Mouse (Mus musculus): ENCODE results near the gene Tmem94.

Tmem94 gene

DNA sequence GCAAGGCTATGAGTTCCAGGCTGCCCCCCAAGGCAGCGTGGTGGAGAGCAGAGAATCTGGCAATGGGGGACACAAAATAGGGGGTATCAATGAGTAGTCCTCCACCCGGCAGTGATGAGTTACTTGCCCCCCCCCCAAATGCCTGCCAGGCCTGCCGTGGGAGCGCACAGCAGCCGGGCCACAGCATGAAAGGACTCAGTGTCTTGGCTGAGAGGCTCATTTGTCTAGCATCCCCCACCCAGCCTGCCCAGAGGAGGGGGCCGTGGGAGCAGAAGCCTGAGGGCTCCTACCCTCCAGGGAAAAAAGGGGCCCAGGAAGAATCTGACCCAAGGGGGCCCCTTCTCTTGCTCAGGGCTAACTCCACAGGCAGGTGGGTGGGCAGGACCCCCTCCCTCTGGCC is 42.1 kb downstream of the Tmem94 start:
- DNase-seq (ENCODE audit: low read depth in 2 of 2, low spot score in 2 of 2): no peak

DNA sequence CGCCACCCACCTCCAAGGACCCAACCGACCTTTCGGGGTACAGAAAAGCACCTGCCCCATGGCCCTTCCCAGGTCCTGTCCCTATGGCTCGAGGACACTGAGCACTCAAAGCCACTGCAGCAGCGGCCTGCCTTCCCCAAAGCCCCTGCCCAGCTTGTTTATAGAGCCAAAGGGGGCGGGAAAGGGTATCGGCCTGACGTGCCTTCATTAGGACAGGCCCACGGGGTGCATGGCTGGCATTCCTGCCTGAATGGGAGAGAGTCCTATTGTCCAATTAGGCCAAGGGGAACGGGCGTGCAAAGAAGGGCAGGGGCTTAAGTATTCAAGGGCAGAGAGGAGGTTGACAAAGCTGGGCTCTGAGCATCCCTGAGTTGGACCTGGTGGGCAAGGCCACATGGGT is 42.7 kb downstream of the Tmem94 start:
- no peak for DNase-seq (ENCODE audit: low read depth in 2 of 2, low spot score in 2 of 2)

DNA sequence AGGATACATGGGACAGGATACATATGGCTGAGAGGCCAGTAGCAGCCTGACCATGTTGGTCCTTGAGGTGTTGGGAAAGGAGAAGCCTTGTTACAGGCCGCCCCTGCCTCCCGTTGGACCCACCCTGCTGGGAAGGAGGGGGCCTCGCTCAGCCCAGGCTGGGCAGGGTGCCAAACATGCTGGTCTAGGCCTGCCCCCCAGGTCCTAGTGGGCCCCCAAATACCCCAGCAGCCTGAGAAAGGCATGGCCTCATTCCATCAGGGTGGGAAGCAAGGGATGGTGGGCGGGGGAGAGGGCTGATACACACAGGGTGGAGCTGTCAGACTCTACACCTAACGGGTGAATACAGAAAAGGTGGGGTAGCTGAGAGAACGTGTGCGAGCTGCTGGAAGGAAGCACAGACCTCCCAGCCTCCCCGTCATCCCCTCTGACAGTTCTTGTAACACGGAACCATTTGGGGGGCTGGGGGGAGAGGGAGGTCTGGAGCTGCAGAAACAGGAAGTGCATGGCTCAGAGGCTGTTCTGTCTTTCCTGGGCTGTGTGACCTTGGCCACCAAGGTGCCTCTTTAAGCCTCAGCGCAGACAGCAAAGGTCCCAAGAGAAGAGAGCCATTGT is 43.6 kb downstream of the Tmem94 start:
- no peak for DNase-seq (ENCODE audit: low read depth in 2 of 2, low spot score in 2 of 2)

DNA sequence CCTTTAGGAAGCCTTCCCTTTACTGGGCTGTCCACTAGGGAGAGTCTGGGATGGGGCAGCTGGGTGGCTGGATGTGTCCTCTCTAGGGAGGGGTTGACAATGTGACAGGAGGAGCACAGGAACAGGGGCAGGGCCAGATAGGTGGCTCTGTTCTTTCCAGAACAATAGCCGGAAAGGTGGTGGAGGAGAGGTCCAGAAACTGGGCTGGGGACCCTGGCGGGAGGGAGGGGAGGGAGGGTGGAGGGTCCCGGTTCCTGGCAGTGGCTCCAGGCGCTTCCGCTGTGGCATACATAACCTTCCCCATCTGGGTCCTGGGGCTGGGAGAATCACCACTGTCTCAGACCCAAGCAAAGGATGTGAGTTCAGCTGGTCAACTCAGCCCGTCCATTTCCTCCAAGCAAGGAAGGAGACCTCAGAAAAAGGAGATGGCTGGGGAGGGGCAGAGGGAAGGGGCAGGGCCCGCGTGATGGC is 44.1 kb downstream of the Tmem94 start:
- no peak for DNase-seq (ENCODE audit: low read depth in 2 of 2, low spot score in 2 of 2)

DNA sequence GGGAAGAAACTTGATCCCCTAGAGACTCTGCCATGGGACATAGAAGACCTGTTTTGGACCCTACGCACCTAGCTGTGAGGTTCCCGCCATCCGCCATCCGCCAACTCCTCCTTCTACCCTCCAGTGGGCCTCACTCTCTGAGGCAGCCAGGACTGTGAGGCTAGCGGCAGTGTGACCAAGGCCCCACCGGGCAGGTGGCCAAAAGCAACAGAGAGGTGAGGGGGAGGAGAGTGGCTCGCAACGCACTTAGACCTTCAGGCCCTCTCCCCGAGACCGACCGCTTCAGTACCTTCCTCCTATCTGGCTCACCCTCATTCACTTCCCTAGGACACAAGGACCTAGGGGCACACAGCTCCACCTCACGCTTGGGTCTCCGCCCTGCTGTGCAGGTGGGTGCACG is 45.1 kb downstream of the Tmem94 start:
- DNase-seq (ENCODE audit: low read depth in 2 of 2, low spot score in 2 of 2): no peak

DNA sequence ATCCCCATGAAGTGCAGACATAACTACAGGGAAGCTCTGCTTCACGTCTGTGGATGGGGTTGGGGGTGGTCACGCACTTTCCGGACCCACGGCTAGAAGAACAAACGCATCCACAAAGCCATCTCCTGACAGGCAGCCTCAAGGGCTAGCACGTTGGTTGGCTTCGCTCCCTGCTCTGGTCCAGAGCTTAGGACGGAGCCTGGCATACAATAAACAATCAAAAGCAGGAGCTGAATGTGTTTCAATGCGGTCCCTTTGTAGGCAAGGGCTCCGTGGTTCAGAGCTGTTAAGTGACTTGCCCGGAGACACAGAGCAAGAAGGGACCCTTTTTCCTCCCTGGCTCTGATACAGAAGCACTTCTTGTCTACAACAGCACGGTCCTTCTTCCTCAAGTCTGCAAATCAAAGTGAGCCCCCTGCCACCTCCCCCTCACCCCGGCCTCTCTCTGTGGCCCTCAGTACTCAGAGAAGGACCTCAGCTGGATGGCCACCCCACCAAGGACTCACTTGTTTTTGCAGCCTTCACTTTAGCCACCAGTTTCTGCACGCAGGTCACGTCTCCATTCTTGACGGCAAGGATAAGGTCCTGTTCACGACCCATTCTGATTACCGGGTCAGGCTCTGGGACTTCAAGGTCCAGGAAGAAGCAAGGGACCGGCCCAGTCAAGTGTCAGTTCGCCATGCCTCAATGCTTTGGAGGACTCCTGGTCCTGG is 46.3 kb downstream of the Tmem94 start:
- no peak for DNase-seq (ENCODE audit: low read depth in 2 of 2, low spot score in 2 of 2)

DNA sequence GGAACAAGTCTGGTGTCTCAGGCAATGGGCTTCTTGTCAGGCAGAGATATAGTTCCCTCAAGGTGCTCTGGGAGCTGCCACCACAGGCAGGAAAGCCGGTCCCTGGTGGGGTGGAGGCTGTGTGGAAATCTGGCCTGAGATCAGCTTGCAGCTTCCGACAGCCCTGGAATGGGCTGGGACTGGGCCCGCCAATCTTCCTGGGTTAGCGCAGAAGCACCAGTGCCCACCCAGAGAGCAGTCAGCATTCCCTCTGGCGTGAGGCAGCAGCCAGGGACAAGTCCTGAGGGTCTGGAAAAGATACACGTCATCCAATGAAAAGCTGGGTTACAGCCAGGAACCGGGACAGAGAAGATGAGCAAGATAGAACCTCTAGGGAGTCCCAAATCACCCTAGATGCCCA is 46.9 kb downstream of the Tmem94 start:
- DNase-seq (ENCODE audit: low read depth in 2 of 2, low spot score in 2 of 2): no peak

DNA sequence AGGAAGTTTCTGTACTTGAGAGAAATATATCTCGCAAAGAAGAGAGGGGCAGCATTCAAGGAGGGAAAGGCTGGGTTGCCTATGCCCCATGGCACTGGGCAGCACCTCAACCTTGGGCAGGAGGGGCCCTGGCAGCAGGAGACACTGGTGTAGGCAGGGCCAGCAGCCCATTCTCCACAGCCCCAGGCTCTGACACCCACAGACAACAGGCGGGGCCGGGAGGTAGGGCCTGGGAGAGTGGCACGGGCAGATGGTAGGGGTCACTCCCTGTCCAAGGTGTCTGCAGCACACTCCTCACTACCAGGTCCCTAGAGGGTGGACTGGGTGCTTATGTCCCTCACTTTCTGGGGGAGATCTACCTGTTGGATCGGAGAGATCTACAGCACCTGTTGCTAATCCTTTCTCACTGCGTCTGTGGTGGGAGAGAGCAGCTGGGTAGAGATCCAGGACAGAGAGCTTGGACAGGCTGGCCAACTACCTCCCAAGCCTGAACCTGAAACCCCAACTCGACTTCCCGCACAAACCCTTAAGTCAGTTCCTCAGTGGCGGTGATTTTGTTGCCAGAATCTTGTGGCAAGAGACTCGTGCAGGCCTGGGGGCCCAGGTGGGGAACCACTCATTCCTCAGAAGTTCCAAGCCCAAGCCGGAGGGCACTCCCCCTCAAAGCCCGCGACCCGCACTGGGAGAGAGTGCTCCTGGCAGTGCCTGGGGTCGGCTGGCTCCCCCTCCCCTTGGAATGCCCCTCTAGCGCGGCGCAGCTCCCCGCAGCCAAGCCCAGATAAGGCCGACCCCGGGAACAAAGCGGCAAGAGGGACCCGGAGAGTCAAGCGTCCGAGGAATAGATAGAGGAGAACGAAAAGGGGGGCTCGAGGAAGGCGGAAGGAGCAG is 47.5 kb downstream of the Tmem94 start:
- DNase-seq (ENCODE audit: low read depth in 2 of 2, low spot score in 2 of 2): peak; percentile 8 to 13

DNA sequence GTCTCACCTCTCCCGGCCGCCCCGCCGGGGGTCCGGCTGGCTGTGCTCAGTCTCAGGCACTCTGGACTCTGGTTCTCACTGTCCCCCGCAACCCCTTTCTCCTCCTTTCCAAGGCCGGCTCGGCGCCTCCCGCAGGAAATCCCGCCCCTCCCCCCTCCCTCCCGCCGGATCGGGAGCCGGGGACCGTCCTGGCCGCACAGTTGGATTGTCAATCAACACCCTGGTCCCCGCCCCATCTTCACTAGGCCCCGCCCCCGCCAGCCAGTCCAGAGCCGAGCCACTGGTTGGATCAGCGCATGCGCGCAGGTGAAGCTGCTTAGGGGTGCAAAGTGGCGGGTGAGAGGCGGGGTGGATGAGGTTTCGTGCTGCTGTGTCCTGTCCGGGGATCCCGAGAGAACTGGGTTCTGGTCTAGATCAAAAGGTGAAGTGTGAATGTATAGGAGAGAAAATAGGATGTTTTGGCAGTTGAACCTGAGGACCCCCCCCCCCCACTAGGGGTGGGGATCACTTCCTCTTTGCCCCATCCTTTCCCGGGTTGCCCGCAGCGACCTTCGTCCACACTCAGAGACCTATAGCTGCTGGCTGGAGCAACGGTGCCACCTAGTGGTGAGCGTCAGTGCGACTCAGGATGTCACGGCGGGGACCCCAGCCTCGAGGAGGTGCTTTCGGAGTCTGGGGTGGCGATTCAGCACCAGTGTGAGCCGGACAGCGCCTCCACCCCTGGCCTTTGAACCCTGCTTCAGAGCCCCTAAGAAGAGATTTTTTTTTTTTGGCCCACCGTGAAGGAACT is 48.5 kb downstream of the Tmem94 start, which contains the start of gene Caskin2:
Caskin2 (minus strand) TSS at position 133 of the 790 bp plus-strand sequence.
- DNase-seq (ENCODE audit: low read depth in 2 of 2, low spot score in 2 of 2): peak; percentile 90 to 93

DNA sequence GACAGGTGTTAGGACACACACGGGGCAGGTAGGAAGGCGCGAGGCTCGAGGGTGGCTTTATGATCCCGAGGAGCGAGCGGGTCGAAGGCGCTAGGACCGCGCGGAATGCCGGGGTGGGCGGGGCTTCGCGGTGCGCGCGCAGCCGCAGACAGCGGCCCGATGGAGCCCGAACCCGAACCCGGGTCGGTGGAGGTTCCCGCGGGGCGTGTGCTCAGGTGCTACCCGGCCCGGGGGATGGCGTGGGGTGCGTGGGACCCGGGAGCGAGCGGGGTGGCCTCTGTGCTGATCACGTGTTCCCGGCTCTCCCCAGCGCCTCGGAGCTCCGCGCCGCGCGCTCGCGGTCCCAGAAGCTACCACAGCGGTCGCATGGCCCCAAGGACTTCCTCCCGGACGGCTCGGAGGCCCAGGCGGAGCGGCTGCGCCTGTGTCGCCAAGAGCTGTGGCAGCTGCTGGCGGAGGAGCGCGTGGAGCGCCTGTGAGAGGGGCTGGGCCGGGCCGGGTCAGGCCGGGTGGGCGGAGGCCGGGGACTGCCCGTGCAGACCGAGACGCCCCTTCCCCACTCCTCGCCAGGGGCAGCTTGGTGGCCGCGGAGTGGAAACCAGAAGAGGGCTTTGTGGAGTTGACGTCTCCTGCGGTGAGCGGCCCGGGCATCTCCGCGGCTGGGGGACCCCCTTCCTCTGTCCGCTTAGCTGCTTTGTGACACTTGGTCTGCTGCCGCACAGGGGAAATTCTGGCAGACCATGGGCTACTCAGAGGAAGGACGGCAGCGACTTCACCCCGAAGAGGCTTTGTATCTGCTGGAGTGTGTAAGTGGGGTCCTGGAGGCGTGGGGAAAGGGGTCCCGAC is 49.6 kb downstream of the Tmem94 start, which contains the start of gene Tsen54:
Tsen54 (plus strand) TSS at position 120 of the 846 bp plus-strand sequence.
- DNase-seq (ENCODE audit: low read depth in 2 of 2, low spot score in 2 of 2): peak; percentile 60 to 78

DNA sequence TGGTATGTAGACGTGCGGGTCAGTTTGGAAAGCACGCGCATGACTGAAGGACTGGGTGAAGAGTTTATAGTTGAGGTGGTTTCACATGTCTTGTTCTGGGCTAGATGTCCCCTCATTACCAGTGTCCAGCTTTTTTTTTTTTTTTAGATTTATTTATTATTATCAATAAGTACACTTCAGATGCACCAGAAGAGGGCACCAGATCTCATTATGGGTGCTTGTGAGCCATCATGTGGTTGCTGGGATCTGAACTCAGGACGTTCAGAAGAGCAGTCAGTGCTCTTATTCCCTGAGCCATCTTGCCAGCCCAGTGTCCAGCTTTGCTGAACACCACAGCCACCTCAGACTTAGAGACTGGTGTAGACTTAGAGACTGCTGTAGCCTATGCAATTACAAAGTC is 52.1 kb downstream of the Tmem94 start:
- no peak for DNase-seq (ENCODE audit: low read depth in 2 of 2, low spot score in 2 of 2)

DNA sequence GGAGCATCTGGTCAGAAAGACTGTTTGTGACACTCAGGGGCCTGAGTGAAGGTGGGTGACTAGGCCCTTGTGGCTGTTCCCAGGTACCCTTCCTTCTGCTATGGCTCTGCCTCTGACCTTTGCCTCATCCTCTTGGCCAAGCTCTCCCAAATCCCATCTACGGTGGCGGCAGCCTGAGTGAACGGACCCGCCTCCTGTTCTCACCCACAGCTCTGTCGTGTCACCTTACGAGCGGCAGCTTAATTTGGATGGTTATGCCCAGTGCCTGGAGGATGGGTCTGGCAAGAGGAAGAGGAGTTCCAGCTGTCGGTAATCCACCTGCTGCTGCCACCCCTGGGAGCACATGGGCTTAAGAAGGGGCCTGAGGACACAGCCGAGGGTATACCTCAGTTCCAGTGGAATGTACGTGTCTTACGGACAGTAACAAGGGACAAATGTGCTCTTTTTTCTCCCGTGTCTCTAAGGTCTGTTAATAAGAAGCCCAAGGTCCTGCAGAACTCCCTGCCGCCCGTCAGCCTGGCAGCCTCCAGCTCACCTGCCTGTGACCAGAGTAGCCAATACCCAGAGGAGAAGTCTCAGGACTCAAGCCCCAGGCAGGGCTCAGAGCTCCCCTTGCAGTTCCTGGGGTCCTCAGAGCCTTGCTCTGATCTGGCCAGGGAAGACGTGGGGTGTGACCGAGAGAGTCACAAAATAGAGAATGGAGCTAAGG is 54.8 kb downstream of the Tmem94 start:
- no peak for DNase-seq (ENCODE audit: low read depth in 2 of 2, low spot score in 2 of 2)

DNA sequence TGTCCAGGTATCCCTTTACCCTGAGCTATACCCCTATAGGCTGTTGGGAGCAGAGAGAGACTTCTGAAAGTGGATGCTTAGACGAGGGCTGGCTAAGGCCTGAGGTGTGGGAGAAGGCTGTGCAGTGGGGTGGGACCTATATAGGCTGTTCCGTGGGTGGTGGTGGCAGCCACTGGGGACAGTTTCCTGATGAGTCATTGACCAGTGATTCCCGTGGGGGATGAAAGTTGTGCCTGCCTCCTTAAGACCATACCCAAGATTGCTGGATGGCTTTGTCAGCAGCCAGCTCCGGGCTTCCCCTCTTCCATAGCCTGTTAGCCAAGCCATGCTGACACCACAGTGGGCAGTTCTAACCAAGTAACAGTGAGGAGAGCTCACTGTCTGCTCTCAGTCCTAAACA is 55.8 kb downstream of the Tmem94 start:
- no peak for DNase-seq (ENCODE audit: low read depth in 2 of 2, low spot score in 2 of 2)

DNA sequence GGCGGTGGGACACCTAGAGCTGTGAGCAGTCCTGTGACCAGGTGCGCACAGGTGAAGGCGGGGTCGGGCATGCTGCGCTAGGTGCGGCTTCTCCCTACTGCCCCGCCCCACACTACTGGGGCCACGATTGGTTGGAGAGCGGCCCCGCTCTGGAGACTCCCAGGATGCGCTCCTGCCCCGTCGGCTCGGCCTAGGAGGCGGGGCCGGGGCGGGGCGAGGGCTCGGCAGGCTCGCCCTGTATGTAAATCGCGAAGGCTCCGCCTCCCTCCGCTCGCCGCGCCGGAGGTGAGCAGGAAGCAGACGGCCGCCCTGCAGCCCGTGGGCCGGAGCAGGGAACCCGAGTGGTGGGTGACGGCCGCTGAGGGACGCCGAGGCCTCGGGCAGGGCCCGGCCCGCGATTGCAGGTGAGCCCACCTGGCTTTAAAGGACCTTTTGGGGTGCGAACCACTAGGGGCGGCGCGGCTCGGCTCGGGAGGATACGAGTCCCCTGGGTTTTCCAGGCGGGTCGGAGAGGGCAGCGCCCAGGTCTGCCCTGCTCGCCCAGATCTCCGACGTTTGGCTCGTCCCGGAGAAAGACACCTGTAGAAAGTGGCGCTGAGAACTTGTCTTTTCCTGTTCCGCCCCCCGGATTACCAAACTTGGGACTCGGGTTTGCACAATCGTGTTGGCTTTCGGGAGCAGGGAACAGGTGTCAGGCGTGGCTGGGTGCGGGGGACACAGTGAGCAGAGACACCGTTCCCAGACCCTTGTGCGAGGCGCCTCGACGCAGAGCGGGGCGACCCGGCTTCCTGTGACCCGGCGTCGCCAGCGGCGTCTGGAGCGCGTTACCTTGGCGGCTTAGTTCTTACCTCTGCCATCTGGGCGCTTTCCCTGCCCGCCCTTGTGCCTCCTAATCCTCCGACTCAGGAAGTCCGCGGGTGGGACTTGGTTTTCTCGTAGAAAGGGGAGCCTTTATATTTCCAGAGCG is 58.8 kb downstream of the Tmem94 start, which contains the start of gene Llgl2:
Llgl2 (plus strand) TSS at position 276 of the 967 bp plus-strand sequence.
- peak; percentile 51 to 66 for DNase-seq (ENCODE audit: low read depth in 2 of 2, low spot score in 2 of 2)

DNA sequence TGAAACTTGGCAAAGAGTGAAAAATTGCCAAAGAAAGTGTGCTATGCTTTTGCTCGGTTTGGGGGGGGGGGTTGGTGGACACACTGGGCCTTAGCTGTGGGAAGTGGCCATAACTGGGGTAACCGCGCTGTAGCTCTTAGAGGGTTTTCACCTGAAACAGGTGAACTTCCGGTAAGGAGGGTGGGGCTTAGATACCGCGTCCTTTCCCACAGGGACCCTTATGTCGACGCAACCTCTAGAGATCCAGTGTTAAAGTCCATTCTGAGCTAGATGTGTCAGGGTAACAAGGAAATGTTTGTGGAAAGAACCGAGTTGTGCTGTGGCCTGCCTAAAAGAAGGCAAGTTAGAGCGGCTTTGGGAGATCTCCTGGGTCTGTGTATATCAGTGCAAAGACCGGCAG is 59.6 kb downstream of the Tmem94 start:
- DNase-seq (ENCODE audit: low read depth in 2 of 2, low spot score in 2 of 2): no peak

DNA sequence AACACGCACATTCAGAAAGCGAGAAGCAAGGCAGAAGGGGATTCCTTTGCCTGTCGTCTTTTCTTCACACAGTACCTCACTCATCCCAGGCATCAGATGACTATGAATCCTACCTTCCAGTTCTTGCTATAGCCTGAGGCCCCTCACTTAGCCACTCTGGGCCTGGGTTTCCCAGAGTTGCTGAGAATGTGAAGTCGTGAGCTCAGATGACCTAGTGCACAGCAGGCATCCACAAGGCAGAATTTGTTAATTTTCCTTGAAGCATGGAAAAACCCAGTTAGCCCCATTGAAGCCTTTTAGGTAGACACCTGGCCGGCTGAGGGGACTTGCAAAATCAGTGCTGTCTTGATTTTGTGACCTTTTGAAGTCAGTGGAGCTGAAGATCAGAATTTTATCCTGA is 61.3 kb downstream of the Tmem94 start:
- no peak for DNase-seq (ENCODE audit: low read depth in 2 of 2, low spot score in 2 of 2)

DNA sequence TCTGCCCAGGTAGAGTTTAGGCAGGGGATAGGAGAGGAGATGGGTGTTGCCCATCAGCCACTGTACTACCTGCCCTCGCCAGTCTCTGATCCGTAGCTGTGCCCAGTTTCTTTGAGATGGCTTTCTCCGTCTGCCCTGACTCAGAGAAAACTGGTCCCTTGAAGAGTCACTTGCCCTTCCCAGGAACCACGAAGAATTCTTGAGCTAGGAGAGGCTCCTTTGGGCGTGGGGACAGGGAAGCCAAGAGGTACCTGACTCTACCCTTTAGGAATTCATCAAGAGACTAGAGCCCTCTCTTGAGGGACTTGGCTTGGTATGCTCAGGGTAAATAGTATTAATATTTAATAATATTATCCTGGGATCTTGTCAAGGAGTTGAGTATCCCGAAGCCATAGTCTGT is 62.4 kb downstream of the Tmem94 start:
- DNase-seq (ENCODE audit: low read depth in 2 of 2, low spot score in 2 of 2): no peak

DNA sequence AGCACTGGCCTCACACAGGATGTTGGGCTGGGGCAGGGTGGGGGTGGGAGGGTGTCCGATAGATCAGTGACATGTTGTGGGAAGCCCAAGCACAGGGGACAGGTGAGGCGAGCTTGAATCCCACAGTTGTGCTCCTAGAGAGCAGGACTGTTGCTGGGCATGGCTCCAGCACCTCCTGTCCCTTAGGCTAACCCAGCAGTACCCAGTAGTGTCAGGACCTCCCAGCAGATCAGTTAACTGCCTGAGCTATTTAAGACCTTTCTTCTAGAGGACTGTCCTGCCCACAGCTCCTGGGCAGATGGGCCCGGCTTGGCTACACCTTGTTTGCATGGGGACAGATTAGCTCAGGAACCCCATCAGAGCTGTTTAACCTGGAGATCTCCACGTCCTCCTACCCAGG is 63.8 kb downstream of the Tmem94 start:
- no peak for DNase-seq (ENCODE audit: low read depth in 2 of 2, low spot score in 2 of 2)
